Mouse (Mus musculus) CH12.LX (cell line): Measurements from ENCODE around the gene Stxbp2. TPM values are rescaled to one million over a fixed set of nuclear protein-coding genes. Genes with fewer than 3 reads are reported as not detected.

Experiments used
- DNase-seq: peaks from one replicate; pipeline ENCODE4 v3.0.0-alpha.2; 2013; ENCODE audit errors: extremely low read depth
- H3K27ac ChIP-seq: 2 replicates; pipeline ENCODE4 v1.5.1; 2012; ENCODE audit warnings: low read depth, mild to moderate bottlenecking, control low read depth, moderate library complexity; ENCODE audit not compliant: insufficient read depth
- H3K27me3 ChIP-seq: replicated peaks from 2 replicates; pipeline ENCODE3; 2012; ENCODE audit warnings: inconsistent platforms
- H3K36me3 ChIP-seq, 2 experiments: replicated peaks in 1 of 2; 2 replicates each; pipeline versions ENCODE3 to v1.6.1; 2012; ENCODE audit warnings: inconsistent platforms in 1 of 2, low read length in 1 of 2, mild to moderate bottlenecking in 1 of 2, mixed read lengths in 1 of 2, moderate library complexity in 1 of 2; ENCODE audit not compliant: control insufficient read depth in 1 of 2, insufficient read depth in 1 of 2
- H3K4me1 ChIP-seq, 2 experiments: 2 replicates each; pipeline ENCODE4 v1.6.1; 2012; ENCODE audit warnings: inconsistent platforms in 1 of 2, moderate library complexity in 1 of 2; ENCODE audit not compliant: insufficient read depth in 2 of 2, control insufficient read depth in 1 of 2
- H3K4me2 ChIP-seq: 2 replicates; pipeline ENCODE4 v1.6.1; 2012; ENCODE audit warnings: low read depth, mild to moderate bottlenecking, control low read depth; ENCODE audit not compliant: poor library complexity, insufficient read depth, severe bottlenecking
- H3K4me3 ChIP-seq, 3 experiments: fragments of 150-350 bp in 1 of 3; sonication (generic) in 1 of 3; replicated peaks in 1 of 3; 2 replicates each; pipeline versions ENCODE3 to v1.5.1; 2011 to 2012; ENCODE audit warnings: low read depth in 2 of 3, low read length in 2 of 3, mild to moderate bottlenecking in 2 of 3, moderate library complexity in 2 of 3, control low read depth in 1 of 3, improper control_type of control experiment in 1 of 3, inconsistent platforms in 1 of 3, mixed read lengths in 1 of 3; ENCODE audit not compliant: poor library complexity in 1 of 3
- H3K79me2 ChIP-seq: replicated peaks from 2 replicates; pipeline ENCODE4 v1.6.1; 2012; ENCODE audit warnings: mild to moderate bottlenecking, moderate library complexity; ENCODE audit not compliant: control insufficient read depth, poor library complexity, insufficient read depth, severe bottlenecking; ENCODE audit errors: extremely low read depth
- H3K9ac ChIP-seq: 2 replicates; pipeline ENCODE4 v1.6.1; 2012; ENCODE audit warnings: low read depth, mild to moderate bottlenecking, control low read depth, moderate library complexity; ENCODE audit not compliant: insufficient read depth
- H3K9me3 ChIP-seq: replicated peaks from 2 replicates; pipeline ENCODE3; 2012; ENCODE audit warnings: low read length, inconsistent platforms, mixed read lengths
- BHLHE40 ChIP-seq: IDR thresholded peaks from 2 replicates; pipeline ENCODE4 v1.6.1; 2011; ENCODE audit warnings: mild to moderate bottlenecking, low read depth, low read length, improper control_type of control experiment
- CHD1 ChIP-seq: IDR thresholded peaks from 2 replicates; pipeline ENCODE4 v1.6.1; 2012; ENCODE audit warnings: low read depth, low read length, improper control_type of control experiment, inconsistent platforms
- CTCF ChIP-seq, 2 experiments: IDR thresholded peaks in 1 of 2; conservative IDR thresholded peaks in 1 of 2; 2 replicates each; pipeline ENCODE4 v1.5.1; 2011 to 2012; ENCODE audit warnings: low read depth in 2 of 2, low read length in 2 of 2, improper control_type of control experiment in 1 of 2, inconsistent platforms in 1 of 2, mild to moderate bottlenecking in 1 of 2, moderate library complexity in 1 of 2
- ELF1 ChIP-seq: IDR thresholded peaks from 2 replicates; pipeline ENCODE4 v1.6.1; 2014; ENCODE audit warnings: low read depth, mild to moderate bottlenecking, inconsistent platforms, low read length, improper control_type of control experiment
- ETS1 ChIP-seq: conservative IDR thresholded peaks from 2 replicates; pipeline ENCODE4 v1.6.1; 2012; ENCODE audit warnings: low read depth, mild to moderate bottlenecking, inconsistent platforms, low read length, improper control_type of control experiment, moderate library complexity
- GABPA ChIP-seq: IDR thresholded peaks from 2 replicates; pipeline ENCODE4 v1.6.1; 2012; ENCODE audit warnings: low read depth, low read length, improper control_type of control experiment, inconsistent platforms; ENCODE audit not compliant: insufficient replicate concordance
- JUND ChIP-seq: conservative IDR thresholded peaks from 2 replicates; pipeline ENCODE4 v1.6.1; 2011; ENCODE audit warnings: low read depth, low read length, improper control_type of control experiment
- MAFK ChIP-seq: IDR thresholded peaks from 2 replicates; pipeline ENCODE4 v1.6.1; 2011; ENCODE audit warnings: low read length, improper control_type of control experiment; ENCODE audit not compliant: insufficient replicate concordance
- MAX ChIP-seq: IDR thresholded peaks from 2 replicates; pipeline ENCODE4 v1.6.1; 2011; ENCODE audit warnings: low read length, improper control_type of control experiment
- MEF2A ChIP-seq: IDR thresholded peaks from 2 replicates; pipeline ENCODE4 v1.6.1; 2014; ENCODE audit warnings: low read depth, mild to moderate bottlenecking, inconsistent platforms, low read length, improper control_type of control experiment, borderline replicate concordance
- MXI1 ChIP-seq: IDR thresholded peaks from 2 replicates; pipeline ENCODE4 v1.6.1; 2011; ENCODE audit warnings: mild to moderate bottlenecking, low read depth, low read length, improper control_type of control experiment
- NELFE ChIP-seq: IDR thresholded peaks from 2 replicates; pipeline ENCODE4 v1.6.1; 2011; ENCODE audit warnings: low read depth, low read length, improper control_type of control experiment
- POLR2A ChIP-seq: IDR thresholded peaks from 2 replicates; pipeline ENCODE4 v1.6.1; 2011; ENCODE audit warnings: low read depth, mild to moderate bottlenecking, improper control_type of control experiment, low read length
- POLR2AphosphoS2 ChIP-seq: IDR thresholded peaks from 2 replicates; pipeline ENCODE4 v1.6.1; 2011; ENCODE audit warnings: low read depth, low read length, improper control_type of control experiment
- RAD21 ChIP-seq: IDR thresholded peaks from 2 replicates; pipeline ENCODE4 v1.6.1; 2011; ENCODE audit warnings: low read depth, mild to moderate bottlenecking, low read length, improper control_type of control experiment, moderate library complexity
- RCOR1 ChIP-seq: conservative IDR thresholded peaks from 2 replicates; pipeline ENCODE4 v1.6.1; 2012; ENCODE audit warnings: low read depth, mild to moderate bottlenecking, inconsistent platforms, low read length, improper control_type of control experiment
- SIN3A ChIP-seq: IDR thresholded peaks from 2 replicates; pipeline ENCODE4 v1.6.1; 2012; ENCODE audit warnings: low read length, improper control_type of control experiment, inconsistent platforms
- TBP ChIP-seq: conservative IDR thresholded peaks from 2 replicates; pipeline ENCODE4 v1.6.1; 2011; ENCODE audit warnings: low read depth, low read length, improper control_type of control experiment
- TCF12 ChIP-seq: IDR thresholded peaks from 2 replicates; pipeline ENCODE4 v1.6.1; 2014; ENCODE audit warnings: low read depth, mild to moderate bottlenecking, inconsistent platforms, low read length, improper control_type of control experiment
- UBTF ChIP-seq: IDR thresholded peaks from 2 replicates; pipeline ENCODE4 v1.6.1; 2012; ENCODE audit warnings: low read depth, mild to moderate bottlenecking, inconsistent platforms, low read length, improper control_type of control experiment, moderate library complexity
- USF2 ChIP-seq: conservative IDR thresholded peaks from 2 replicates; pipeline ENCODE4 v1.6.1; 2011; ENCODE audit warnings: low read depth, low read length, improper control_type of control experiment
- ZKSCAN1 ChIP-seq: IDR thresholded peaks from 2 replicates; pipeline ENCODE4 v1.6.1; 2012; ENCODE audit warnings: low read depth, inconsistent platforms, low read length, improper control_type of control experiment, borderline replicate concordance
- ZNF384 ChIP-seq: IDR thresholded peaks from 2 replicates; pipeline ENCODE4 v1.6.1; 2012; ENCODE audit warnings: low read depth, low read length, improper control_type of control experiment, inconsistent platforms
- dilution Hi-C: fragments of 300-500 bp; cut with MboI; formaldehyde crosslinking; loops from 2 replicates; pipeline ENCODE4 v1.14.3; 2020; ENCODE audit warnings: low sequenced_read_pairs; ENCODE audit not compliant: extremely low pct_unique_long_range_greater_than_20kb, extremely low pct_ligation_motif_present
- in situ Hi-C: fragments of 300-500 bp; cut with MboI; formaldehyde crosslinking; loops from 3 replicates; pipeline ENCODE4 v1.14.3; 2019; ENCODE audit warnings: low sequenced_read_pairs, low pct_ligation_motif_present, low pct_unique_long_range_greater_than_20kb, mixed read lengths
- polyA plus RNA-seq: library from polyadenylated mRNA; unstranded; fragments of >175 nt; gene quantifications from 2 replicates; pipeline ENCODE4 v1.2.1, GENCODE M21; 2012; ENCODE audit warnings: low read depth; ENCODE audit not compliant: insufficient read length
- total RNA-seq, 2 experiments: library from RNA; depleted of rRNA; stranded (reverse); fragments of 300-350 nt in 1 of 2; fragments of >200 nt in 1 of 2; gene quantifications; 2 replicates each; pipeline ENCODE4 v1.2.3; 2012 to 2014

The Stxbp2 gene
- total and polyA plus RNA-seq, 3 experiments = 60.9 to 136 (median 123) TPM

- TF ChIP-seq ETS1 = no peak
- 0 out of 2 replicates have a peak, but pooled peaks have one; percentile 59 for TF ChIP-seq NELFE
- no peak for TF ChIP-seq CTCF (conservative IDR thresholded peaks at IDR 0.05 in 1 of 2, IDR thresholded peaks at IDR 0.05 in 1 of 2; ENCODE audit: low read depth in 2 of 2, low read length in 2 of 2)
- TF ChIP-seq RCOR1 = no peak
- no peak for TF ChIP-seq POLR2AphosphoS2
- peak; percentile 69; the same call in 1 of the 2 replicates for TF ChIP-seq TCF12
- 0 out of 2 replicates have a peak, but pooled peaks have one; percentile 35 for TF ChIP-seq TBP
- TF ChIP-seq, all 38 proteins: peak for 18
Observed at GRCm38 (mm10) chr8:3621199-3621970, 9.4 kb upstream of the Stxbp2 start, which contains the start of the genes Xab2 and Pet100 (continued).

- H3K4me2 ChIP-seq = peak overlapping the region; percentile 41
- peak overlapping the region; percentile 77 for H3K9ac ChIP-seq
- H3K4me1 ChIP-seq = peaks cover 6 to 27% of the 10 kb centered on the region in 2 experiments
- H3K36me3 ChIP-seq = peaks cover 24 to 61% of the 10 kb centered on the region in 2 experiments
- no peaks in the 10 kb centered on the region for H3K9me3 ChIP-seq
- H3K79me2 ChIP-seq = peaks cover 25% of the 10 kb centered on the region
- in situ Hi-C loops (loop anchor here (10.0 kb wide), 1 partner anchor 47 kb away; no protein-coding TSS in a partner anchor), dilution Hi-C loops (no loop called here)
- peak overlapping the region; percentile 72 to 93 (median 90) for H3K4me3 ChIP-seq
- TF ChIP-seq UBTF (no peak), MAFK (no peak), JUND (no peak), USF2 (no peak)
- DNase-seq = no peak
- H3K27ac ChIP-seq = no peak overlapping the region
- H3K27me3 ChIP-seq = no peaks in the 10 kb centered on the region
Observed at GRCm38 (mm10) chr8:3622119-3622518, 8.6 kb upstream of the Stxbp2 start.

- no peak within 1 kb of the TSS for H3K9ac ChIP-seq
- H3K27ac ChIP-seq = no peak within 1 kb of the TSS
- peaks cover 2% of the 10 kb centered on the region for H3K27me3 ChIP-seq
- peaks cover 6 to 24% of the 10 kb centered on the region in 2 experiments for H3K4me1 ChIP-seq
- peaks cover 7% of the 10 kb centered on the region for H3K79me2 ChIP-seq
- peaks cover 8 to 36% of the 10 kb centered on the region in 2 experiments for H3K36me3 ChIP-seq
- in situ Hi-C loops (loop anchor here (5.0 to 10.0 kb wide), 2 partner anchors 47 to 51 kb away; partner anchors contain the start of gene Fcor), dilution Hi-C loops (no loop called here)
- DNase-seq = no peak
- no peak within 1 kb of the TSS for H3K4me2 ChIP-seq
- TF ChIP-seq SIN3A = no peak
- TF ChIP-seq ELF1 = no peak
- TF ChIP-seq USF2 = no peak
- no peak for TF ChIP-seq ZNF384
- TF ChIP-seq MAX = no peak
- no peak for TF ChIP-seq RCOR1
- TF ChIP-seq CHD1 = no peak
- TF ChIP-seq ZKSCAN1 = no peak
- no peak for TF ChIP-seq POLR2AphosphoS2
- no peak for TF ChIP-seq CTCF (conservative IDR thresholded peaks at IDR 0.05 in 1 of 2, IDR thresholded peaks at IDR 0.05 in 1 of 2; ENCODE audit: low read depth in 2 of 2, low read length in 2 of 2)
- no peak for TF ChIP-seq MEF2A
- TF ChIP-seq POLR2A = no peak
- TF ChIP-seq RAD21 = no peak
- no peak for TF ChIP-seq BHLHE40
- TF ChIP-seq TBP = no peak
- TF ChIP-seq GABPA = no peak
- TF ChIP-seq MAFK = no peak
- TF ChIP-seq TCF12 = no peak
- no peak for TF ChIP-seq MXI1
- TF ChIP-seq JUND = no peak
- H3K4me3 ChIP-seq = no peak within 1 kb of the TSS
- H3K9me3 ChIP-seq = no peaks in the 10 kb centered on the region
Observed at GRCm38 (mm10) chr8:3625445-3625844, 5.3 kb upstream of the Stxbp2 start, which contains the start of gene Pcp2. Gene Pcp2, minus strand, starts transcription at chr8:3625545.
